Mouse (Mus musculus) heart, adult 18-20 months (tissue): ENCODE measurements around the gene Naa11. TPM values are rescaled to one million over a fixed set of nuclear protein-coding genes. Genes with fewer than 3 reads are reported as not detected.

ENCODE experiments used
- DNase-seq, 2 experiments: peaks; one replicate each; pipeline ENCODE4 v3.0.0; 2021 to 2022; ENCODE audit warnings: mixed read lengths in 1 of 2
- total RNA-seq, 2 experiments: library from RNA; stranded (reverse); gene quantifications; 2 replicates each; pipeline ENCODE4 v1.2.3; 2021

Gene Naa11
- total RNA-seq, 2 experiments from 2014 or later = not detected

GRCm38 (mm10) chr5:97344144-97344543 is 48.0 kb downstream of the Naa11 start:
- no peak for DNase-seq

GRCm38 (mm10) chr5:97334794-97335193 is 57.4 kb downstream of the Naa11 start:
- DNase-seq = no peak

Other genes starting within 250 kb of the Naa11 start
- gene Gk2, start 64.6 kb upstream of the Naa11 start, total RNA-seq = not detected